Mouse (Mus musculus): ENCODE data around the gene Ubox5. TPM values are rescaled to one million over a fixed set of nuclear protein-coding genes. Genes with fewer than 3 reads are reported as not detected.

Gene Ubox5
- polyA plus RNA-seq, 1 experiment from 2014 or later = 13.4 TPM

DNA sequence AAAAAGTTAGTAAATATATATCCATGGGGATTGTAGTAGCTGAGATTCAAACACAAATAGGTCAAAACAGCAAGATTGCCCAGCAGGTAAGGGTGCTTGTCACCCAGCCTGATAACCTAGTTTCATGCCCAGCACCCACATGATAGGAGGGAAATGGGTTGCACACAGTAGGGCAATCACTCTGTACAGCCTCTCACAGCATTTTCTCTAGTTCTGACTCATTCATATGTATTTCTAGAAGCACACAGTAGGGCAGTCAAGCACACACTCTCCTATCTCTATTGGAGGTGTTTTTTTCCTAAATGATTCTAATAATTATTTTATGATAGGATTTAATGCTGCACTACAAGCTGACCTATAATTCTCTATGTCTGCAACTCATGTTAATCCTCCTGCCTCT is 59.9 kb downstream of the Ubox5 start:
- Histone ChIP-seq H3K9ac (replicated peaks) (no peak overlapping the region), H3K4me1 (replicated peaks) (peaks cover 10% of the 10 kb centered on the region), H3K27me3 (peaks cover 5% of the 10 kb centered on the region), H3K9me3 (no peaks in the 10 kb centered on the region), H3K36me3 (peaks cover 23% of the 10 kb centered on the region), H3K4me2 (replicated peaks) (no peak overlapping the region), H3K27ac (no peak overlapping the region), H3K4me3 (replicated peaks) (no peak overlapping the region)
- ATAC-seq = no peak

DNA sequence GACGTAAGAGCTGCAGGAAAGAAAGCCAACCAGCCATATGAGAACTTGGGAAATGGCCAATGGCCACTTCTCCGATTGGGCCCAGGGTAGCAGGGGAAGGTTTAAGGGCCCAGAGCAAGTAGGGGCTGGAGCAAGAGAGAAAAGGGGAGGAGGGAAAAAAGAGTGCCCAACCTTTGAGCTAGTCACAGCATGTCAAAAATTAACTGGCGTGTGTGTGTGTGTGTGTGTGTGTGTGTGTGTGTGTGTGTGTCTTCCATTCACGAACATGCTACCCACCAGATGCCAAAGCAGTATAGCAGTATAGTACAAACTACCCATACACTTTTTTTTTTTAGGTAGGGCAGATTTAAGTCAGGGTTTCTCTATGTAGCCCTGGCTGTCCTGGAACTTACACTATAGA is 60.9 kb downstream of the Ubox5 start:
- Histone ChIP-seq H3K36me3 (peaks cover 24% of the 10 kb centered on the region), H3K9ac (replicated peaks) (no peak overlapping the region), H3K4me1 (replicated peaks) (peaks cover 19% of the 10 kb centered on the region), H3K9me3 (no peaks in the 10 kb centered on the region), H3K27ac (no peak overlapping the region), H3K27me3 (no peaks in the 10 kb centered on the region), H3K4me2 (replicated peaks) (no peak overlapping the region), H3K4me3 (replicated peaks) (no peak overlapping the region)
- ATAC-seq = no peak
- WGBS = 91% methylated on average over 4 of the region's 4 CpGs

DNA sequence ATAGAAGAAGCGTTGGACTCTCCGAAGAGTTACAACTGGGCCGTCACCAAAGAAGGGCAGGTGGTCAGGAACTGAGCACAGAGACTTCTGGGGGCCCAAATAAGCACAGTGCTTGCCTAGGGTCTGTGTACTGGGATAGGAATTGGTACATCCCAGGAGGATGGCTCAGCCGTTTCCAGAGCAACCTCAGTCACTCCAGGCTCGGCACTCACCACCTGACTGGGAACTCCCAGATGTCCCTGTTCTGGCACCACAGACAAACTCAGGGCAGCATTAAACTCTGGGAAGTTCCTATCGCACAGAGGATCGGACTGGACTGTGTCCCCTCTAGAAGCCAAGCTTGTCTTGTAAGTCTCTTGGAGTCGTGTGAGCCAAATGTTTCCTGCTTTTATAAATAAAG is 64.9 kb downstream of the Ubox5 start:
- ATAC-seq = no peak
- H3K4me3 ChIP-seq (replicated peaks) = peak overlapping the region; percentile 96; the same call in 1 of the 2 replicates
- 82% methylated on average over 8 of the region's 8 CpGs for WGBS
- H3K27me3 ChIP-seq = no peaks in the 10 kb centered on the region
- peak overlapping the region; percentile 96 for H3K9ac ChIP-seq (replicated peaks)
- H3K27ac ChIP-seq = no peak overlapping the region
- peak overlapping the region; percentile 95 for H3K4me2 ChIP-seq (replicated peaks)
- H3K9me3 ChIP-seq = no peaks in the 10 kb centered on the region
- H3K36me3 ChIP-seq = peaks cover 24% of the 10 kb centered on the region
- H3K4me1 ChIP-seq (replicated peaks) = peaks cover 27% of the 10 kb centered on the region

DNA sequence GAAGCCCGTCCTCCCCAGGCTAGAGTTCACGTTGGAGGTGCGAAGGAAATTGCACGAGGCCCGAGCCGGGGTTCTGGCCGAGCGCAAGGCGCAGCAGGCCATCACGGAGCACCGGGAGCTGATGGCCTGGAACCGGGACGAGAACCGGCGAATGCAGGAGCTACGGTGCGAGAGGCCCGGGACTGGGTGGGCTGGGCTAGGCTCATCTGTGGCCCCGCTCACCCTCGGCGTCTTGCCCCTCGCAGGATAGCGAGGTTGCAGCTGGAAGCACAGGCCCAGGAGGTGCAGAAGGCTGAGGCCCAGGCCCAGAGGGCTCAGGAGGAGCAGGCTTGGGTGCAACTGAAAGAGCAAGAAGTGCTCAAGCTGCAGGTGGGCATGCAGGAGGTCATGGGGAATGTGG is 65.8 kb downstream of the Ubox5 start:
- H3K9me3 ChIP-seq = no peaks in the 10 kb centered on the region
- peak overlapping the region; percentile 95 for H3K4me2 ChIP-seq (replicated peaks)
- no peaks in the 10 kb centered on the region for H3K27me3 ChIP-seq
- peaks cover 27% of the 10 kb centered on the region for H3K4me1 ChIP-seq (replicated peaks)
- ATAC-seq = peak; percentile 49
- peak overlapping the region; percentile 96 for H3K9ac ChIP-seq (replicated peaks)
- peaks cover 24% of the 10 kb centered on the region for H3K36me3 ChIP-seq
- peak overlapping the region; percentile 37; the same call in 1 of the 2 replicates for H3K27ac ChIP-seq
- WGBS = 1% methylated on average over 23 of the region's 23 CpGs
- peak overlapping the region; percentile 96 for H3K4me3 ChIP-seq (replicated peaks)

DNA sequence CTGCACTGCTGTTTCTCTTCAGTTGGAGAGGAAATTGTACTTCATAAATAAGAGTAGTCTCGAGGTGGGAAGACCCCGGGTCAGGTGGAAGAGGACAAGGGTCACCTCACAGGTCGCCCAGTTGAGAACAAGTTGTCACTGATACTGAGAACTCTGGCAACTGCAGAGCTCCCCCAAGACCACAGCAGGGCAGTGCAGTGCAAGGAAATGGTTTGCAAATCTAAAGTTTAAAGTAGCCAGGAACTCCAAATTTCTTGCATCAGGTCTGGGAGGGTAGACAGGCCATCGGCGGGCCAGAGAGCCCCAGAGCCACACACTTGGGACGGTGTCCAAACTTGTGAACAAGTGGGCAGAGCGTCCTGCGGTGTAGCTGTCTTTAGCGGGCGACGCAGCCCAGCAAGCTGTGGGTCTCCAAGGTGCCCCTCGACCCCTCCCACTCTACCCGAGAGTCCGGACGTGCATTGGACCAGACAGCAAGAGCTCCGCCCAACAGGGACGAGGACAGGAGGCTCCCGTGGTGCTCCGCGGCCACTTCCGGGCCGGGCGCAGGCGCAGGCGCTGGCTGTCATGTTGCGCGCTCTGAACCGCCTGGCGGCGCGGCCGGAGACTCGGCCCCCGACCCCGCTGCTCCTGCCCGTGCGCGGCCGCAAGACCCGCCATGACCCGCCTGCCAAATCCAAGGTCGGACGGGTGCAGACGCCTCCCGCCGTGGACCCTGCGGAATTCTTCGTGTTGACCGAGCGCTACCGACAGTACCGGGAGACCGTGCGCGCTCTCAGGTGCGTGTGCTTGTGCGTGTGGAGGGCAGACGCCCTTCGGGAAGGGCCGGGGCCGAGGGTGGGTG is 66.4 kb downstream of the Ubox5 start, which contains the start of gene Mrps26:
TSS of gene Mrps26 (plus strand) at position 531 of the 844 bp plus-strand sequence.
- H3K4me3 ChIP-seq (replicated peaks) = peak within 1 kb of the TSS; percentile 96
- H3K9me3 ChIP-seq = no peaks in the 10 kb centered on the region
- under 1% methylated on average over 60 of the region's 61 CpGs for WGBS
- peak within 1 kb of the TSS; percentile 96 for H3K9ac ChIP-seq (replicated peaks)
- H3K36me3 ChIP-seq = peaks cover 24% of the 10 kb centered on the region
- H3K4me2 ChIP-seq (replicated peaks) = peak within 1 kb of the TSS; percentile 95
- peak; percentile 99 for ATAC-seq
- H3K4me1 ChIP-seq (replicated peaks) = peaks cover 27% of the 10 kb centered on the region
- no peaks in the 10 kb centered on the region for H3K27me3 ChIP-seq
- peak within 1 kb of the TSS; percentile 40 for H3K27ac ChIP-seq

DNA sequence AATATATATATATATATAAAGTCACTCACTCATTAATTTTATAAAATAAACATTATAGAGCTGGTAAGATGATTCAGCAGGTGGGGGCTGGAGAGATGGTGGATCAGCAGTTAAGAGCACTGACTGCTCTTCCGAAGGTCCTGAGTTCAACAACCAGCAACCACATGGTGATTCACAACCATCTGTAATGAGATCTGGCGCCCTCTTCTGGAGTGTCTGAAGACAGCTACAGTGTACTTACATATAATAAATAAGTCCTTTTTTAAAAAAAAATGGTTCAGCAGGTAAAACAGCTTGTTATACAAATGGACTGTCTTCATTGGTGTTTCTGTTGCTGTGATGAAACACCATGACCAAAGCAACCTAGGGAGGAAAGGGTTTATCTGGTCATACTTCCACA is 71.8 kb downstream of the Ubox5 start:
- WGBS = 68% methylated on average over 2 of the region's 2 CpGs
- peaks cover 46% of the 10 kb centered on the region for H3K36me3 ChIP-seq
- no peaks in the 10 kb centered on the region for H3K9me3 ChIP-seq
- H3K4me2 ChIP-seq (replicated peaks) = no peak overlapping the region
- no peaks in the 10 kb centered on the region for H3K27me3 ChIP-seq
- no peak overlapping the region for H3K4me3 ChIP-seq (replicated peaks)
- no peak overlapping the region for H3K27ac ChIP-seq
- ATAC-seq = no peak
- peaks cover 6% of the 10 kb centered on the region for H3K4me1 ChIP-seq (replicated peaks)
- no peak overlapping the region for H3K9ac ChIP-seq (replicated peaks)

DNA sequence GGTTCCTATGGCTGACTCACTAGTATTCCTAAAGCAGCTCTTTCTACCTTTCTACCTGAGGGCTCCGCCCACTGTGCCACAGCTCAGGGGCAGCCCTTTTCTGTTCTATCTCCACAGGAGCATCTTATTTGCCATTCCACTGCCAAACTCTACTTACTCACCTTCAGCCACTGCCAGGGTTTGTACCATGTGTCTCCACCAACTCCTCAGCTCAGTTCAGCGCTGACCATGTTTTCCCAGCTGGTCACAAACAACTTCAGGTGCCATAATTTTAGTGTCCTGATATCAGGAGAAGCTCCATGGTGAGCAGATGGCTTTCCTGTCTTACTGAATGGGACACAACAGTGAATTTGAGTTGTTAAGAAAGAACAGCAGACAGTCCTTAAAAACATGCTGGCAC is 72.4 kb downstream of the Ubox5 start:
- no peak overlapping the region for H3K9ac ChIP-seq (replicated peaks)
- no peaks in the 10 kb centered on the region for H3K27me3 ChIP-seq
- WGBS = 98% methylated on average over 2 of the region's 2 CpGs
- H3K4me1 ChIP-seq (replicated peaks) = peaks cover under 1% of the 10 kb centered on the region; the same call in 1 of the 2 replicates
- H3K36me3 ChIP-seq = peaks cover 52% of the 10 kb centered on the region
- no peak overlapping the region for H3K4me3 ChIP-seq (replicated peaks)
- H3K27ac ChIP-seq = no peak overlapping the region
- H3K4me2 ChIP-seq (replicated peaks) = no peak overlapping the region
- no peak for ATAC-seq
- H3K9me3 ChIP-seq = no peaks in the 10 kb centered on the region

DNA sequence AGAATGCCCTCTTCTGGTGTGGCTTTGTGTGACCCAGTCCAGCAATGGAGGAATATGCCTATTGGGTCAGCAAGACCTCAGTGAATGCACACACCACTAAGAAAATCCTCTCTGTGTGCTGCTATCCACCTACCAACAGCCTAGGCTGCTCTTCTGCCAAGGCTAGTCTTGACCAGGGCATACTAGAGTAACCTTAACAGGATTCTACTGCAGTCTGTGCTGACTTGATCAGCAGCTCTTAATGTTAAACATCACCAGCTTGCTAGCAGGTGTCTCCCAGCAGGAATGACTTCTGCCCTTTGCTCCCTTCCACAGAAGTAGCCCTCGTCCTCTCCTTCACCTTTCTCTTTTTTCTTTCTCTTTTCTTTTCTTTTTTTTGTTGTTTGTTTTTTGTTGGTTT is 73.5 kb downstream of the Ubox5 start:
- Histone ChIP-seq H3K4me1 (replicated peaks) (no peaks in the 10 kb centered on the region), H3K9me3 (no peaks in the 10 kb centered on the region), H3K27me3 (no peaks in the 10 kb centered on the region), H3K27ac (no peak overlapping the region), H3K4me3 (replicated peaks) (no peak overlapping the region), H3K36me3 (peaks cover 64% of the 10 kb centered on the region), H3K9ac (replicated peaks) (no peak overlapping the region), H3K4me2 (replicated peaks) (no peak overlapping the region)
- no peak for ATAC-seq
- WGBS = 83% methylated on average over 1 of the region's 1 CpGs

DNA sequence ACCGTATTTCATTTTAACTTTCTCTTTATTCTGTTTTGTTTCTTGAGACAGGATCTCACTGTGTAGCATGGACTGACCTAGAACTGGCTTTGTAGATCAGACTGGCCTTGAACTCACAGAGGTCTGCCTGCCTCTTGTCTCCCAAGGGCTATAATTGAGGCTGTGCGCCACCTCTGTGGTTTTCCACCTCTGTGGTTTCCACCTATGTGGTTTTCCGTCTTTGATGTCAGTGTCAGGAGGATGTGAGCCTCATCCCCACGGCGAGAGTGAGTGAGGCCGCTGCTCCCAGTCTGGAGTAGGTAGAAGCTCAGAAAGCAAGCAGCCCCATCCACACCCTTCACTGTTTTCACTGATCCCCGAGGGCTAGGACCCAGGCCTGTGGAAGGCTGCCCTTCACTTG is 75.0 kb downstream of the Ubox5 start:
- H3K27me3 ChIP-seq = no peaks in the 10 kb centered on the region
- H3K36me3 ChIP-seq = peaks cover 77% of the 10 kb centered on the region
- no peak overlapping the region for H3K4me3 ChIP-seq (replicated peaks)
- no peak overlapping the region for H3K27ac ChIP-seq
- ATAC-seq = no peak
- WGBS = 93% methylated on average over 7 of the region's 7 CpGs
- H3K9ac ChIP-seq (replicated peaks) = no peak overlapping the region
- no peak overlapping the region for H3K4me2 ChIP-seq (replicated peaks)
- no peaks in the 10 kb centered on the region for H3K4me1 ChIP-seq (replicated peaks)
- H3K9me3 ChIP-seq = no peaks in the 10 kb centered on the region

DNA sequence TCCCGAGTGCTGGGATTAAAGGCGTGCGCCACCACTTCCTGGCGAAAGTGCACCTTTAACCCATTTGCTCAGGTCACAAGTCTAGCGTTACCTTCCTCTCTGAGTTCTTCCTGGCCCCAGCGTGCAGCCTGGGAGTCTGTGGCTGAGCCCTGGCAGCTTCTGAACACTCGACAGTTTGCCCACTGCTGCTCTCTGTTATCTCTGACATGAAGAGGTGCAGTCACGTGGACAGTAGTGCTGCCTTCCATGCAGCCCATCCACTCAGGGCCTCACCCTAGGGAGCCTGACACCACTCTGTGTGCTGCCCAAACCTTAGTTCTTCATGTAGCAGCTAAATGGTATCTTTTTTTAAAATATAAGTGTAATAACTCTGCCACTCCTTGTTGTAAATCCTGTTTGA is 82.9 kb downstream of the Ubox5 start:
- 90% methylated on average over 8 of the region's 8 CpGs for WGBS
- no peak overlapping the region for H3K27ac ChIP-seq
- ATAC-seq = no peak
- no peak overlapping the region for H3K9ac ChIP-seq (replicated peaks)
- no peaks in the 10 kb centered on the region for H3K27me3 ChIP-seq
- H3K4me3 ChIP-seq (replicated peaks) = no peak overlapping the region
- no peak overlapping the region for H3K4me2 ChIP-seq (replicated peaks)
- no peaks in the 10 kb centered on the region for H3K9me3 ChIP-seq
- H3K36me3 ChIP-seq = peaks cover 97% of the 10 kb centered on the region
- H3K4me1 ChIP-seq (replicated peaks) = no peaks in the 10 kb centered on the region

DNA sequence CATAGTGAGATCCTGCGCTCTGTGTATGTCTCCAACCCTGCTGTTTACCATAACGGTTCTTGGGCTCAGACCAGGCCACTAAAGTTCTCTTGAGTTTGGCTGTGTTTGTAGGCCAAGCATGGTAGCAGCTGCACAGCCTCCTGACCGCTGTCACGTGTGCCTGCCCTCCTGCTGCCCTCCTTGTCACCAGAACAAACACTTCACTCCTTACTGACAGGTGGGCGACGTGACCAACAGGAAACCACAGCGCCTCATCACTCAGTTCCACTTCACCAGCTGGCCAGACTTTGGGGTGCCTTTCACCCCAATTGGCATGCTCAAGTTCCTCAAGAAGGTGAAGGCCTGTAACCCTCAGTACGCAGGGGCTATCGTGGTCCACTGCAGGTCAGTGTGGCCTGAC is 89.6 kb downstream of the Ubox5 start:
- H3K4me2 ChIP-seq (replicated peaks) = no peak overlapping the region
- H3K27me3 ChIP-seq = no peaks in the 10 kb centered on the region
- no peaks in the 10 kb centered on the region for H3K9me3 ChIP-seq
- no peak overlapping the region for H3K27ac ChIP-seq
- no peaks in the 10 kb centered on the region for H3K4me1 ChIP-seq (replicated peaks)
- H3K4me3 ChIP-seq (replicated peaks) = no peak overlapping the region
- ATAC-seq = no peak
- peaks cover 92% of the 10 kb centered on the region for H3K36me3 ChIP-seq
- WGBS = 94% methylated on average over 9 of the region's 9 CpGs
- no peak overlapping the region for H3K9ac ChIP-seq (replicated peaks)
